Mouse (Mus musculus): ENCODE data around the gene Bex2. TPM values are rescaled to one million over a fixed set of nuclear protein-coding genes. Genes with fewer than 3 reads are reported as not detected.
"Not testable (repeated sequence)": the region's sequence is repeated elsewhere in the genome, so short reads cannot be mapped to it uniquely, and the experiment has no call there.

Bex2 gene
- 618 and 628 TPM in 2 replicates for polyA plus RNA-seq (2015; fragmentation: Nextera tagmentation; extraction: Ambion mirVana)

GRCm38 (mm10) chrX:136068020-136068419, at the start of gene Bex2:
TSS of gene Bex2 (minus strand) at chrX:136068236.
- Histone ChIP-seq H3K4me3 (peak within 1 kb of the TSS; percentile 49), H3K27ac (replicated peaks) (peak within 1 kb of the TSS; percentile 87), H3K4me1 (peaks cover 11% of the 10 kb centered on the region), H3K4me2 (replicated peaks) (peak within 1 kb of the TSS; percentile 44), H3K9ac (replicated peaks) (peak within 1 kb of the TSS; percentile 54)
- not testable (repeated sequence) for H3K36me3 ChIP-seq, H3K9me3 ChIP-seq, H3K27me3 ChIP-seq
- whole genome bisulfite sequencing: 19% methylated on average over 5 of the region's 32 CpGs
- peak; percentile 97 for ATAC-seq (replicated peaks)

GRCm38 (mm10) chrX:136115419-136115961, 47.5 kb upstream of the Bex2 start:
- H3K27ac ChIP-seq (replicated peaks): peak overlapping the region; percentile 89
- no peaks in the 10 kb centered on the region for H3K36me3 ChIP-seq
- no peaks in the 10 kb centered on the region for H3K27me3 ChIP-seq
- no peaks in the 10 kb centered on the region for H3K4me1 ChIP-seq
- H3K4me2 ChIP-seq (replicated peaks): peak overlapping the region; percentile 51
- H3K9me3 ChIP-seq: no peaks in the 10 kb centered on the region
- peak overlapping the region; percentile 50 for H3K4me3 ChIP-seq
- H3K9ac ChIP-seq (replicated peaks): peak overlapping the region; percentile 53
- WGBS: 25% methylated on average over 23 of the region's 23 CpGs
- ATAC-seq (replicated peaks): peak; percentile 100

- 0 out of 2 replicates have a peak, but pooled peaks cover 3% of the 10 kb centered on the region for H3K27me3 ChIP-seq
- ATAC-seq (replicated peaks): no peak
- no peaks in the 10 kb centered on the region for H3K4me1 ChIP-seq
- WGBS: 40% methylated on average over 4 of the region's 4 CpGs
- no peak overlapping the region for H3K9ac ChIP-seq (replicated peaks)
- H3K4me2 ChIP-seq (replicated peaks): peak overlapping the region; percentile 51
- peak overlapping the region; percentile 50 for H3K4me3 ChIP-seq
- H3K27ac ChIP-seq (replicated peaks): no peak overlapping the region
- H3K36me3 ChIP-seq: no peaks in the 10 kb centered on the region
- H3K9me3 ChIP-seq: no peaks in the 10 kb centered on the region
Measured at GRCm38 (mm10) chrX:136115015-136115414, 47.0 kb upstream of the Bex2 start.

- H3K9me3 ChIP-seq: no peaks in the 10 kb centered on the region
- WGBS: 43% methylated on average over 6 of the region's 6 CpGs
- H3K4me3 ChIP-seq: no peak overlapping the region
- no peaks in the 10 kb centered on the region for H3K36me3 ChIP-seq
- no peak overlapping the region for H3K4me2 ChIP-seq (replicated peaks)
- no peaks in the 10 kb centered on the region for H3K4me1 ChIP-seq
- ATAC-seq (replicated peaks): peak; percentile 38; the same call in 1 of the 2 replicates
- 0 out of 2 replicates have a peak, but pooled peaks cover 4% of the 10 kb centered on the region for H3K27me3 ChIP-seq
- no peak overlapping the region for H3K9ac ChIP-seq (replicated peaks)
- H3K27ac ChIP-seq (replicated peaks): no peak overlapping the region
Measured at GRCm38 (mm10) chrX:136107942-136108341, 39.9 kb upstream of the Bex2 start.

GRCm38 (mm10) chrX:136104724-136105088, 36.7 kb upstream of the Bex2 start:
- Histone ChIP-seq H3K9ac (replicated peaks) (no peak overlapping the region), H3K9me3 (no peaks in the 10 kb centered on the region), H3K36me3 (no peaks in the 10 kb centered on the region), H3K27me3 (no peaks in the 10 kb centered on the region), H3K4me2 (replicated peaks) (no peak overlapping the region), H3K4me3 (no peak overlapping the region), H3K27ac (replicated peaks) (peak overlapping the region; percentile 21; the same call in 1 of the 2 replicates), H3K4me1 (no peaks in the 10 kb centered on the region)
- 36% methylated on average over 3 of the region's 3 CpGs for WGBS
- peak; percentile 53 for ATAC-seq (replicated peaks)

GRCm38 (mm10) chrX:136104046-136104723, 36.1 kb upstream of the Bex2 start:
- H3K4me3 ChIP-seq: no peak overlapping the region
- no peaks in the 10 kb centered on the region for H3K9me3 ChIP-seq
- H3K27ac ChIP-seq (replicated peaks): peak overlapping the region; percentile 21; the same call in 1 of the 2 replicates
- no peak overlapping the region for H3K4me2 ChIP-seq (replicated peaks)
- 35% methylated on average over 4 of the region's 4 CpGs for WGBS
- no peaks in the 10 kb centered on the region for H3K4me1 ChIP-seq
- no peaks in the 10 kb centered on the region for H3K36me3 ChIP-seq
- H3K27me3 ChIP-seq: no peaks in the 10 kb centered on the region
- H3K9ac ChIP-seq (replicated peaks): no peak overlapping the region
- peak; percentile 66 for ATAC-seq (replicated peaks)

- no peak overlapping the region for H3K4me3 ChIP-seq
- no peaks in the 10 kb centered on the region for H3K27me3 ChIP-seq
- H3K9me3 ChIP-seq: no peaks in the 10 kb centered on the region
- H3K27ac ChIP-seq (replicated peaks): no peak overlapping the region; the same call in 1 of the 2 replicates
- peak; percentile 68; the same call in 1 of the 2 replicates for ATAC-seq (replicated peaks)
- no peak overlapping the region for H3K9ac ChIP-seq (replicated peaks)
- no peaks in the 10 kb centered on the region for H3K36me3 ChIP-seq
- no peaks in the 10 kb centered on the region for H3K4me1 ChIP-seq
- WGBS: 44% methylated on average over 2 of the region's 2 CpGs
- H3K4me2 ChIP-seq (replicated peaks): no peak overlapping the region
Measured at GRCm38 (mm10) chrX:136094421-136094820, 26.4 kb upstream of the Bex2 start.

- no peak overlapping the region for H3K4me2 ChIP-seq (replicated peaks)
- H3K27me3 ChIP-seq: no peaks in the 10 kb centered on the region
- H3K4me3 ChIP-seq: no peak overlapping the region
- no peaks in the 10 kb centered on the region for H3K4me1 ChIP-seq
- no peak for ATAC-seq (replicated peaks)
- no peaks in the 10 kb centered on the region for H3K36me3 ChIP-seq
- H3K9me3 ChIP-seq: no peaks in the 10 kb centered on the region
- H3K27ac ChIP-seq (replicated peaks): no peak overlapping the region
- no peak overlapping the region for H3K9ac ChIP-seq (replicated peaks)
- WGBS: 48% methylated on average over 2 of the region's 2 CpGs
Measured at GRCm38 (mm10) chrX:136092497-136093279, 24.7 kb upstream of the Bex2 start.

- 83% methylated on average over 9 of the region's 9 CpGs for WGBS
- H3K4me3 ChIP-seq: no peak within 1 kb of the TSS
- no peak within 1 kb of the TSS for H3K9ac ChIP-seq (replicated peaks)
- H3K36me3 ChIP-seq: no peaks in the 10 kb centered on the region
- ATAC-seq (replicated peaks): no peak
- no peaks in the 10 kb centered on the region for H3K27me3 ChIP-seq
- no peak within 1 kb of the TSS for H3K4me2 ChIP-seq (replicated peaks)
- H3K4me1 ChIP-seq: no peaks in the 10 kb centered on the region
- no peak within 1 kb of the TSS for H3K27ac ChIP-seq (replicated peaks)
- H3K9me3 ChIP-seq: no peaks in the 10 kb centered on the region
Measured at GRCm38 (mm10) chrX:136085155-136085554, 17.1 kb upstream of the Bex2 start, which contains the start of gene Nxf3. TSS of gene Nxf3 (minus strand) at chrX:136085255.

- 27% methylated on average over 20 of the region's 48 CpGs for WGBS
- peak; percentile 80 for ATAC-seq (replicated peaks)
- H3K9ac ChIP-seq (replicated peaks): peak overlapping the region; percentile 54
- peaks cover 11% of the 10 kb centered on the region for H3K4me1 ChIP-seq
- not testable (repeated sequence) for H3K36me3 ChIP-seq, H3K27me3 ChIP-seq, H3K9me3 ChIP-seq
- peak overlapping the region; percentile 49 for H3K4me3 ChIP-seq
- H3K27ac ChIP-seq (replicated peaks): peak overlapping the region; percentile 87
- peak overlapping the region; percentile 44 for H3K4me2 ChIP-seq (replicated peaks)
Measured at GRCm38 (mm10) chrX:136067201-136067991, 640 bp downstream of the Bex2 start.

- no peak for ATAC-seq (replicated peaks)
- 77% methylated on average over 1 of the region's 1 CpGs for WGBS
- Histone ChIP-seq H3K4me3 (no peak overlapping the region), H3K4me2 (replicated peaks) (no peak overlapping the region), H3K27ac (replicated peaks) (no peak overlapping the region), H3K9ac (replicated peaks) (no peak overlapping the region), H3K9me3 (no peaks in the 10 kb centered on the region), H3K27me3 (no peaks in the 10 kb centered on the region), H3K4me1 (no peaks in the 10 kb centered on the region), H3K36me3 (no peaks in the 10 kb centered on the region)
Measured at GRCm38 (mm10) chrX:136060698-136061097, 7.3 kb downstream of the Bex2 start.
